Mouse (Mus musculus) E14TG2a.4 (cell line): ENCODE measurements around the gene Gm867.

Experiments
- CTCF ChIP-seq: conservative IDR thresholded peaks from 2 replicates; pipeline ENCODE4 v1.5.1; 2014; ENCODE audit warnings: low read length
- POU5F1 ChIP-seq: IDR thresholded peaks from 2 replicates; pipeline ENCODE4 v1.6.1; 2014; ENCODE audit warnings: low read length, borderline replicate concordance

- TF ChIP-seq CTCF (no peak), POU5F1 (no peak)
Measured at GRCm38 (mm10) chr10:75893089-75893750, 47.3 kb downstream of the Gm867 start, which contains the start of gene Derl3.
